Mouse (Mus musculus) adrenal gland, postnatal 4 days (tissue): ENCODE measurements around the gene Dlgap4. TPM values are rescaled to one million over a fixed set of nuclear protein-coding genes. Genes with fewer than 3 reads are reported as not detected.

Experiments used
- DNase-seq, 2 experiments: peaks; one replicate each; pipeline ENCODE4 v3.0.0; 2021 to 2022; ENCODE audit warnings: low spot score in 2 of 2, mixed read lengths in 2 of 2
- total RNA-seq, 2 experiments: library from RNA; stranded (reverse); gene quantifications; 2 replicates each; pipeline ENCODE4 v1.2.3; 2021

Dlgap4 gene
- total RNA-seq, 2 experiments from 2014 or later, result 52.4 to 53.9 TPM

DNA sequence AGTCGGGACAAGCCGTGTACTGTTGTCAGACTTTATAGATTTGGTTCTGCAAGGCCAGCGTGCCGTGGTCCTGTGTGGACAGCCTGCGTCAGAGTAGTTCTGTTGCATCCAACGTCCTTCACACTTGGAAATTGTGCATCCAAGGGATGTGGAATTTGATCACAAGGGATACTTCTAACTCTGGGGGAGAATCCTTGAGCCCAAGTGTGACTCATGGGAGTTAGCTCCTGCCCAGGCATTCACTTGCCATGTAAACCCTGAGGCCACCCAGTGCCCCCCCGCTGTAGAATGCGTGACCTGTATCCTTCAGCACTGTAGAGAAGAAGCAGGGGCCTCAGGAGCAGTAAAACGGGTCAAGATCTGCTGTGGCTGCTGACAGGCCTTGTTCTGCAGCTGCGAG lies 44.7 kb downstream of the Dlgap4 start:
- DNase-seq, result no peak

DNA sequence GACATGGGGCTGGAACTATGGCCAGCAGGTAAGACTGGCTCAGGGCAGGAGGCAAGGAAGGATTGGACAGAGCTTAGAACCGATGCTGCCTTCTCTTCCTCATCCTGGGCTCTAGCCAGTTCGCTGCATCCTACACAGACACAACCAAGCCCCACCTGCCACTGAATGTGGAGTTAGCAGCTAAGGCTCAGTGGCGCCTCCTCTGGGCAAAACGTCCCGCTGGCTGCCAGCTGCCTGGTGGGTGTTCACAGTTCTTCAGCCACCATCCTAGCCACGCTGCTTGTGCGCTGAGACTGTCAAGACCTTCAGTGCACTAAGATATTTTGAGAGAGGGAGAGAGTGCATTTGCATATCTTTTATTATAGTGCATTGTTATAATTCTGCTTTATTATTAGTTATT lies 45.2 kb downstream of the Dlgap4 start:
- no peak for DNase-seq

DNA sequence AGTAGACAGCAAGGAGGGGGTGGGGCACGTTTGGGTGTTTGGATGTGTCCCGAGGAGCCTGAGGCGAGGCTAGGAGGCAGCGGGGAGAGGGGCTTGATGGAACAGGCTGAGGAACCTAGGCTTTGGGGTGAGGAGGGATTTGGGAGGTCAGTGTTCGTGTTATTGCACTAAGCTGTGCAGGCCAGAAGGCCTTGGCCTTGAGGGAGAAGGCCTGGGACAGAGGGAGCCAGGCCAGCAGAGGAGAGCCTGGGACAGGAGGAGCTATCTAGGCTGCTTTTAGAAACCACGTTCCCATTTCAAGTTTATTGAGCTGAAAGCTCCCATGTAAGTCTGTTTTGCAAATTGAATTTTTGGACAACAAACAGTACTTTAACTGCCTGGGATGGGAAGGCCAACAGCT lies 46.5 kb downstream of the Dlgap4 start:
- DNase-seq, result no peak

DNA sequence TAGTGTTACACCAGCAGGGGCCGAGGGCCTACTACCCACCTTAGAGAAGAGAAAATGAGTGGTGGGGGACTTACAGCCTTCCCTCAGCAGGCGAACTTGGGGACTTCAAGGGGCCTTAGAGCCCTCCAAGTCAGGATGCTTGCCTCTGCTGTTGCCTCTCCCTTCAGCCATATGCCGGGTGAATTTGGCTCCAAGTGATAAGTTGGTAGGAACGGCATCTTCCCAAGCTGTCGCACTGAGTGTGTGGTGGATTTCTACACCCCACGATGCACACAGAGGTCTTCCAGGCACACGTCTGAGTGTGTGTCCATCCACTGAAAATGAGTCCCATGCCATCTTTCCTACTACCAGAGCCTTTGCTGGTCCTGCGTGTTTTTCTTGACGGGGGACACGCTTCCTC lies 49.7 kb downstream of the Dlgap4 start:
- DNase-seq, result no peak

DNA sequence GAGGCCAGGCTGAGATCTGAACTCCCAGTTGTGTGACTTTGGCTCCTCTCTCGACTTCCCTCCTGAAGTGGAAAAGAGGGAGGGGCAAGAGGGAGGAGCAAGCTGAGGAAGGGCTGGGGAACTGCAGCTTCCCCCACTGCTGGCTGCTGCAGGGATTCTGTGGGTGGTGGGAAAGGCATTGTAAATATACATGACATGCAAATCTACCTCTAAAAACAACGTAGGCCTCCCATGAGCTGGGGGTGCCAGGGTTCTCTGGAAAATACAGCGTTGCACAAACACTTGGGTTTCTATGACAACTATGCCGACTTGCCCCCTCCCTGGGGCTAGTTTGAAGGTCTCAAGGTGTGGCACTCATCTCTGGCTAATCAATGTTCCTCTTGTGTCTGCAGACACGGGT lies 50.9 kb downstream of the Dlgap4 start:
- no peak for DNase-seq

DNA sequence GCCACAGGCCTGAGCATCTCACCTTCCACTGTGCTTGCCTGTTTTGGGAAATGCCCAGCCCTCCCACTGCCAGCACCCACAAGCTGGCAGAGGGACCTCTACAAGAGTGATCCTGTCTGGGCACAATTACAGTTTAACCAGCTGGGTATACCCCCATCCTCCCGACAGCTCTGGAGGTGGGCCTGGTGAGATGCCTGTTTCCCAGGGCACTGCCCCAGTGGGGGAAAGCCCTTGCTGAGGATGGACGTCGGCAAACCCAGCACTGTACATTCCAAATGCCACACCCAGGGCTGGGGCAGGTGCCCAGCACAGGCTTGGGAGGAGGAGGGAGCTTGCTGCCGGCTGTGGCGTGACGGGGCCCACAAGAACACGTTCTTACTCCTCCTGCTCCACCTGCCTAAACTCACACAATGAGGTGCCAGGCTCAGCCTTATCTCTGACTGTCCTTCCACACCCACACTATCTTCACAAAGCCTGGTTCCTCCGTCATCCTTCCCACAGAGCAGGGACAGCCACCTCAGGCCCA lies 51.6 kb downstream of the Dlgap4 start:
- no peak for DNase-seq

DNA sequence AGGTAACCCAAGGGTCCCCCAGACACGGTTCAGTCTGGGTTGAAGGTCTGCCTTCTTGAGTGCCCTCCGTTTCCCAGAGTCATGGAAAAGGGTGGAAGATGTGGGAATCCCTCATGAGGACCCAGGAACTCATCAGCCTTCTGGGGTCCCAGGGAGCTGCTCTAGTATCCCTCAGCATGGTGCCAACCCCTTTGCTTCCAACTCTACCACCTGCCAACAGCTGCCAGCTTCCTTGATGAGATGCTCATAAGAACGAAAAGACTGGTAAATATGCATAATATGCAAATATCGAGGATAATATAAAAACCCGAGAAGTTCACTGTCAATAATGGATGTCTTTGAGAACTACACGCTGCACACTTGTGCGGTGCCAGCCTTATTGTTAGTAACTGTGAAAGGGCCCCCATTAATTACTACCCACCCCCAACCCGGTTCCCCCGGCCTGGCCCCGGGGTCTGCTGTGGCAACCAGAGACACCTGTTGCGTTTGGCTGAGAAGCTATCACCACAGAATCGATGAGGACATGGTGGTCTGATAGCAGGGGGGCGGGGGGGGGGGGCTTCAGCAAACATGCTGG lies 52.2 kb downstream of the Dlgap4 start:
- no peak for DNase-seq

DNA sequence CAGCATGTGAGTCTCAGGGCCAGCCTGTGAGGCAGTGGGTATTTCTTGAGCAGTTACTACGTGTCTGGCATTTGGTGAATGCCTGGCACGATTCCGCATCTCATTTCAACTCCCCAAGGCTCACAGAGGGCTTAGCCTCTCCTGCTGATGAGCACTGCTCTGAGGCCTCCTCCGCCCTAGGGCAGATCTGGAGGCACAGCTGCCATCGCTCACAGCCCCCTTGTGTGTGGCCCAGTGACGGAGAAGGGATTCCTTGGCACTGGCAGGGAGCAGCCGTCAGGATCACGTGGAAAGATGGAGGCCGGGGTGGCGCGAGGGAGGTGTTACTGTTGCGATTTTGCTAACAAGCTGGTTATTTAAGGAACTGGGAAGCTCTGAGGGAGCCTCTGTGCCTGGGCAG lies 52.7 kb downstream of the Dlgap4 start:
- no peak for DNase-seq

DNA sequence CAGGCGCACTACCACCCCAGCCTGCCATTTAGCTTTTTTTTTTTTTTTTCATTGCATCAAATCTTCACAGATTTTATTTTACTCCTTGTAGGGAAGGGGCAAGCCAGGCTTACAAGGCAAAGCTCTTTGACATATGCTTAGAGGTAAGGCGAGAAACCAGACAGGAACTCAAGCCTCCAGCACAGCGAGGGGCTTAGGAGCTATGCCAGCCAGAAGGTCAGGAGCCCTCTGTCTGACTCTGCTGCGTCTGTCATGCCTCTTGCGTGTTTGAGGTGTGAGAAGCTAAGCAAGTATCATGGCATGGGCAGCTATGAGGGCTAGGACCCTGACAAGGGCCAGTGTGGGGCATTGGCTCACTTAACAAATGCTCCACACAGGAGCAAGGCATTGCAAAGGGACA lies 53.8 kb downstream of the Dlgap4 start:
- DNase-seq, result no peak

DNA sequence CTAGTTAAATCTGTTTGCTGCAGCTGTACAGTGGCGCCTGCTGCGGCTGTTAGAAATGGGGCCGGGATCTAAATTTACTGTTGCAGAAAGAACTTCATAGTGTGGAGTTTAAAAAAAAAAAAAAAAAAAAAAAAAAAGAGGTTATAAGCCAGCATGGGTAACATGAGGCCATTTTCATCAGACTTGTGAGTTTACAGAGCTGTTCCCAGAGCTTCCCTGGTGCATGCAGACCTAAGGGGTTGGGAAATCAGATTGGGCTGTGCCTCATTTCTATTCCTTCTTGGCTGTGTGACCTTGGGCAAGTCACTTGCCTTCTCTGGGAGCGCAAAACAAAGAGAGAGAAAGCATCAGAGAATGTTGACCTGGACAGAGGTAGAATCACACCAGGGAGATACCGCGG lies 55.1 kb downstream of the Dlgap4 start:
- no peak for DNase-seq

DNA sequence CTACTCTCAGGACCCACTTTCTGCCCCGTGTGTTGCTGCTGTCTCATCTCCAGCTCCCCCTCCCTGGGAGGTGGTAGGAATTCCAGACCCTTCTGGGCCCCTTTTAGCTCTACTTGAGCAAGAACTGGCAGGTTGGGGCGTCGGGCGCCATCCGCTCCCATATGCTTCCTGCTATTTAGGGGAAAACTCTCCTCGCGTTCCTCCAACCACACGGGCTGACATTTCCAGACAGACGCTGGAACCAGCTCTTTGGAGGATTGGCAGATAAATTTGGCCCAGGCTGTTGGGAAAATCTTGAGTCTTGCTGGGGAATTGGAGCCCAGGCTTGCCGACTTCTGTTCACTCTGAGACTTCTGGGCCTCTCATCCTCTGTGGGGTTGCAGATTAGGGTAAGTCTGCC lies 59.8 kb downstream of the Dlgap4 start:
- no peak for DNase-seq

DNA sequence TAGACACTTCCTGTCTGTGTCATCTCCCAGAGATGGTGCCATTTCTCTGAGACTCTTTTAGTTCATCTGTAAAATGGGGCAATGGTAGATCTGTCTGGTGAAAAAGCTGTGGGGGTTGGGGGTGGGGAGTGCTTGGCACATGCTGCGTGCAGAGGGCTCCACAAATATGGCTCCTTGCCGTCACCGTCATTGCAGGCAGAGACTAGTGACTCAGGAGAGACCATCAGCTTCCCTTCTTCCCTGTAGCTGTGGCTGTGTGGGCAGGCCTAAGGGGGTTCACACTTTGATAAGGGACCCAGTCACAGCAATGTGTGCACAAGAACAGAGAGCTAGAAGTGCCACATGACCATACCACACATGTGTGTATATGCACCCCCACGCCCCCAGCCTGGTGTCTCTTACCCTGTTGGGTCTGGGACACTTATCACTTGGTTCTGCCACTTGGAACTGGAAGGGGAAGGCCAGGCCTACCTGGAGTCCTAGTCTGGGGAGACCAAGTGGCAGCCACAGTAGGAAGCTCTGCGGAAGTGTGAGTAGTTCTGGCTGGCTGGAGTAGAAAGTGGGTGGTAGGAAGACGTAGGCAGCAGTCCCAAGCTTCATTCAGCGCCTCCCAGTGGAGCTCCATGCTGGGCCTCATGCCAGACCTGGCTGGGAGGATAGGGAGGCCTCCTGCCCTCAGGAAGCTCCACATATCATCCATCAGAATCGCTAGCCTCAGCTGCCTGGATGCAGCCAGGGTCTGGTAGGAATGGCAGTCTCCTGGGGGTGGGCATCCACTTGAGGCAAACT lies 60.6 kb downstream of the Dlgap4 start:
- no peak for DNase-seq

DNA sequence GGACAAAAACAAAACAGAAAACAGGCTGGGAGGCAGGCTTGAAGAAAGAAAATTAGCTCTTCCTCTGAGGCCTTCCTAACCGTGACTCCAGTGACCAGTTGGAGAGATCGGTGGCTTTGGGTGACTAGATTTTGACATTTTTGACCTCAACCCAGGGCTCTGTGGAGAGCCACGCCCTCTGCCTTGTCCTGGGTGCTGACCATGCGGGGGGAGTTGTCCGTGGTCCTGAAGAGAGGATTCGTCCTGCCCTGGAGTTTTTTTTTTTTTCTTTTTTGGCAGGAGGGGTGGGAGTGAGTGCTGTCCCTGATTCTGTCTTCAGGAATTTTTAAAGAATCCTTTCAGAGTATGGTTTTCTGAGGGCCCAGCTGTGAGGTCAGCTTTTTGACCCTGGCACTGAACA lies 63.4 kb downstream of the Dlgap4 start:
- DNase-seq, result no peak

DNA sequence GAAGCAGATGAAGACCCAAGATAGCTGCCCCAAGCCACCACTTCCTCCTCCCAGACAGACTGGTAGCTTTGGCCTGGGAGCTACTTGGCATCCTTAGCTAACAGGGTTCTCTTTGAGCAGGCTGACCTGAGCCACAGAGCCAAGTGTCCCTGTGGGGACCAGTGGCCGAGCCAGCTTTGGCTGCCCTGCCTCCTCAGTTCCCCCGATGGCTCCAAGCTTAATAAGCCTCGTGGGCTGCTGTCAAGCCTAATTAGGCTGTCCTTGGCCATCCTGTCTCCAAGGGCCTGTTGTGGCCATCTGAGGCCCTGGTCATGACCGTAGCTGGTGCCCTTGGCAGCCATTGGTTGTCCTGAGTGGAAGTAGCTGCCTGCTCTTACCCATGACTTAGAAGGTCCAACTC lies 64.6 kb downstream of the Dlgap4 start:
- no peak for DNase-seq

DNA sequence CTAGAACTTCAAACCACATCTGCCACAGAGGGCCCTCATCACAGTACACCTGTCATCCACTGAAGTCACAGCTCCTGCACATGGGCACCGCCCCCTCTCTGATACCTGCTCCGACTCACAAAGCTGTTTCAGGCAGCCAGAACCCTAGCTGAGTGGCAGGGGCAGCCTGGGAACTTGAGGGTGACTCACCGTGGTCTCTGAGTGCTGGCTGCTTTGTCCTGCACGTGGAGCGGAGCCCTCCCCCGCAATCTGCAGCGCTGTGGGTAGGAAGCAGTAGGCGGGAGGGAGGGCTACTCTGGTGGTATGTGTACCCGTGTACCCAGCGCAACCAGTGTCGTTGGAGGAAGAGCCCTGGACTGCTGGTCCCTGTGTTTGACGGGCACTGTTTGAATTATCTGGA lies 69.5 kb downstream of the Dlgap4 start:
- no peak for DNase-seq

DNA sequence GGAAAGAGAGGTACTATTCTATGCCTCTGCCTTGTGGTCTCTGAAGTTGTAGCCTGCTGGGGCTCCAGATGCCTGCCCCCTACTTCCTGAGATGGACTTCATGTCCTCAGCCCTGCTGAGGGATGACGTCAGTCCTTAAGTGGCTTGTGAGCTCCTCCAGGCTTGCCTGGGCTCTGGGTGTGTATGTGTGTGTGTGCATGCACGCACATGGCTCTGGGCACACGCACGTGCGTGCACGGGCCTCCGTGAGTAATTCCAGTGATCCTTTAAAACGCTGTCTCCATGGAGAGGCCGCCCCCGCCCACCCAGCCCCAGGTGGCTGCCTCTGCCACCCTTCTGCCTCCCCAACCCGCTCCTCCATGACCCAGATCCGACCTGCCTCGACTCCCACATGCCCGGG lies 72.5 kb downstream of the Dlgap4 start:
- DNase-seq, result no peak

DNA sequence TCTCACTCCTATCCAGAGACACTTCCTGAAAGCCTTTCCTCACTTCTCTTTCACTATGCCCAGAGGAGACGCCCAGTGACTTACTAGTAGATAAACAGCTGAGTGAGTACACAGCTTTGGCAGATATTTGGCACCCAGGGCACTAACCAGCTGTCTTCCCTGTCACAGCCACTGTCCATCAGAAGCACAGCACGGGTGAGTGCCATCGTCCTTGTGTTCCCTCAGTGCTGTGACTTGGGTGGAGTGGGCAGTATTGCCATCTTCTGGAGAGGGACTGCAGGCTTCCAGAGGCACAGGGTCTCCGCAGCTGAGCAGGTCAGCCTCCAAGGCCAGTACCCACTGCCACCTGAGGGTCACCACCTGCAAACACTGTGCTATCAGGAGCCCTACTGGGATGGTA lies 73.2 kb downstream of the Dlgap4 start:
- no peak for DNase-seq

DNA sequence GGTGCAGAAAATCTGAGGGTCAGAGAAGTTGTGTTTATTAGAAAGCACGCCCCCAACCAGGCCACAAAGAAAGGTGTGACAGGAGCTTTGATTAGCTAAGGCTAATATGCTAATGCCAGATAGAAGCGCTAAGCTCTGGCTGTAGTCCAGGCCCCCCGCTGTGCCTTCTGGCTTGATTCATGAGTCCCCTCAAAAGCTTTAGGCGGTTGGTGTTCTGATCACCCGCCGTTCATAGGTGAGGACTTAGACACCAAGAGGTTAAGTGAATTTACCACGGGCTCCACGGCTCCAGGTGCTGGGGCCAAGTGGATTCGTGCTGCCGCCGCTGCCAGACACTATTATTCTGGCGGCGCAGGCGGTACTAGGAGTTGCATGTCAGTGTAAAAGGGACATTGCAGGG lies 75.1 kb downstream of the Dlgap4 start:
- no peak for DNase-seq

DNA sequence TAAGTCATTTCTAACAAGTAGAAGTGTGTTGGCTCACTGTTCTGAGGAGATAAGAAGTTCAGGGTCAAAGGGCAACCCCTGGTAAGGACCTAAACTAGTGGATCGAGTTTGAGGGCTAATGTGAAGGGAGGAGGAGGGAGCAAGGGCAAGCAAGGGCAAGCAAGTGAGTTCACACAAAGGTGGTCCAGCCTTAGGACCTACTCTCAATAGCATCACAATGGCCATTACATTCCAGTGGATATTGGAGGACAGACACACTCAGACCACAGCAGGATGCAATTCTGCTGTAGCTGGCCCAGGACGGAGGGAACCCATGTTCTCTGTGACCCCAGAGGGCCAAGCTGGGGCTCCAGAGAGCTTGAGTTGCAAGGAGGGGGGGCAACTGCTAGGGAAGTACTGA lies 77.3 kb downstream of the Dlgap4 start:
- DNase-seq, result no peak

DNA sequence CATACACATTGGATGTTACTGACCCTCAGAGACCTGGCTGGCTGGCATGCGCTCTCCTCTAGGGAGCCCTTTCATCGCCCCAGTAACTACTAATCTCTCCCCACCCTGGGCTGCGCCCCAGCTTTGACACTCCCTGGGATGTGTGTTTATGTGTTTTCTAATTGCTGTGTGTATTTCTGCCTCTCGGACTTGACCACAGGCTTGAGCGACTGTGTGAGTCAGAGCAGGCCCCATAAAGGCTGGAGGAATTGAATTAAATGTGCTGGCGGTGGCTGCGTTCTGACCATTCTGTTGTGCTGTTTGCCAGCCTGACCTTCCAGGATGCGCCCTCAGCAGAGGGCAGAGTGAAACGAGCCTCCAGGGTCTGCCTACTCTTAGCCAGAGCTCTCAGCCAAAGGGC lies 78.2 kb downstream of the Dlgap4 start:
- DNase-seq, result no peak

DNA sequence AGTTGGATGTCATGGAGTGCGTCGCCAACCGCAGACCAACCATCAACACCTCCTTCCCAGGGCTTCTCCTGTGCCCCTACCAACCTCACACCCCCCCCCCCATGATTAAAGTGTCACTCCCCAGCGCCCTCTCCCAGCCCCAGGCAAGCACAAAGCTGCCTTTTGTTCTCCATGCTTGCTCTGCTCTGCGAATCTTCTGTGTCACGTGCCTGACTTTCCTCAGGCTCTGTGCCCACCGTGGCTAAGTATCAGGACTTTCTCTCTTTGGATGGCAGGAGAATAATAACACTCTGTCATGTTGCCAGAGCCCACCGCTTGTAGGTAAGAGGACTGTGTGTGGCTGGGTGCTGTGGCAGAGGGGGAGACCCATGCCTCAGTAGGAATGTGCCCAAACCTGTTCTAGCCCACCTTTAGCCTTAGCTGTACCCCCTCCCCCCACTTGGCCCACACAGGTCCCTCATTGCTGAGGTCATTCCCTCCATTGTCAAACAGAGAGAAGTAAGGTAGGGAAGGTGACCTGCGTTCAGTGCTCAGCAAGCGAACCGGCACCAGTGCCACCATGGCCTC lies 79.8 kb downstream of the Dlgap4 start:
- DNase-seq, result no peak

DNA sequence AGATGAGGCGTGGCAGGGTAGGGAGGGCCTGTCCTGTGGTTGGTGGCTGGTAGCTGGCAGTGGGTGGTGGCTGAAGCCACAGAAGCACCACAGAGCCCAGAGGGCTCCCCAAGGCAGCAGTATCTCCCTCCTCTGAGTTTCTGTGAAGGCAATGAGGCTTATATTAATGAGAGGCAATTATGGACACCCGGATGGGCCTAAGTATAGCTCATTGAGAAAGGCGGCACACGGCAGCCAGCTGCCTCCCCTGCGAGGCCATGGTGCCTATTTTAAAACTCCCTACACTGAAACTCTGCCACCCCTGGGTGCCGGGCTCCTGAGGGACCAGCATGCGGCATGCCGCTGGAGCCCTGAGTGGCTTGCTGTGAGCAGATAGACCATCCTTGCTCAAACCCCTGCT lies 83.8 kb downstream of the Dlgap4 start:
- DNase-seq, result no peak

DNA sequence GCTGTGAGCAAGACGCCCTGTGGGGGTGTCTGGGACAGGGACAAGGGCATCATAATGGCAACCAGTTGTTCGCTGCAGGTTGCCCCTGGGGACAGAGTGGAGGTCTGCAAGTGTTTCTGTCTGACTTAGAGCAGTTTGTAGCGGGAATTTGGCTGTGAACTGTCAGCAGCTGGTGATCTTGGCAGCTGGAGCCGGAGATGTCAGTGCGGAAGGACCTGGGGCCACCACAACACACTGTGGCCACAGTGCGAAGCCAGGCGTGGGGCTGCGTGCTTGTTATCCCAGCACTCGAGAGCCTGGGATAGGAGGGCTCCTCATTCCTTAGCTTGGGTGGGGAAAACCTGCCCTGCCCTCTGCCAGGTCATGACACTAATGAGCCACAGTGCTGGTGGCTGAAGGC lies 84.7 kb downstream of the Dlgap4 start:
- no peak for DNase-seq
